Mouse (Mus musculus): ENCODE measurements around the gene Acoxl.

Acoxl gene

DNA sequence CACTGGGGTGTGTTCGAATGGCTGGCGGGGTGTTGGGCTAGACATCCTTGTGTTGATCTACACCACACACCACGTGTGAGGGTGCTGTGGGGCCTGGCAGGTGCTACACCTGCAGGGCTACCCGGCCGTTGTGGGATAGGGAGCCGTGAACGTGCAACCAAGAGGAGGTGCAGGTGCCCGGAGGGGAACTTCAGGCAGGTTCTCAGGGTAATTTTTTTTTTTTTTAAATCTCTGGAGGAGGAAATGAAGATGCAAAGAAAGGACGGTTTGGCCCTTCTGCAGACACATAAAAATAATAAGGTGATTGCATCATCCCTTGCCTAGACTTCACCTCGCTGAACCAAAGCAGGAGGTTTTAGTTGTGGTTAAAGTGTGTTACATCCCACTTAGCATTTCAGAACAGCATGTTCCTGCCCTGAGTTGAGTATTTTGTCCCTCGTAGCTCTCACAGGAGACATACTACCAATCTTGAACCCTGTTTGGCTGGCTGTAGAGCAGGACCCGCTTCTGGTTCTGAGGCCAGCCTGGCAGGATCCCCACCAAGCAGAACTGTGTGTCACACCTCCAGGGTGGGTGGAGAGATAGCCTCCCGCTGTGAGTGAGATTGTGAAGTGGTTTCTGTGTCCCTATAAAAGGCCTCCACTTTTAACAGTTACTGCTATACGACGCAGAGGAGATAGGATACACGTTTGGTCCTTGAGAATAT is 314.3 kb downstream of the Acoxl start:
- DNase-seq: no peak

DNA sequence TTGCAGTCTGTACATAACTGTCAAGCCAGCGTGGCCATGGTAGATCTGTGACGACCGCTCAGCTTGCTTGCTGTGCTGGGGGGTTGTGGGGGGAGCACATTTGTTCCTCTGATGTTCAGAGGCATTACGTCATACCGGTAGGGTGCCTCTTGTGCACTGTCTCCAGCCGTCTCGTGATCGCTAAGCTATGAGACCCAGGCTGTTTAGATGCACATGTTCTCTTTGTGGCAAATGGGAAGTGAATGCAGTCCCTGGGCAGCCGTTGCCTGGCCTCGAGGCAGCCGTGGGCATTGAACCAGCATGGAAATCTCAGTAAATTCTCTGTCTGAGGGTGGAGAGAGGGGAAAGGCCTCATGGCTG is 314.9 kb downstream of the Acoxl start:
- no peak for DNase-seq

DNA sequence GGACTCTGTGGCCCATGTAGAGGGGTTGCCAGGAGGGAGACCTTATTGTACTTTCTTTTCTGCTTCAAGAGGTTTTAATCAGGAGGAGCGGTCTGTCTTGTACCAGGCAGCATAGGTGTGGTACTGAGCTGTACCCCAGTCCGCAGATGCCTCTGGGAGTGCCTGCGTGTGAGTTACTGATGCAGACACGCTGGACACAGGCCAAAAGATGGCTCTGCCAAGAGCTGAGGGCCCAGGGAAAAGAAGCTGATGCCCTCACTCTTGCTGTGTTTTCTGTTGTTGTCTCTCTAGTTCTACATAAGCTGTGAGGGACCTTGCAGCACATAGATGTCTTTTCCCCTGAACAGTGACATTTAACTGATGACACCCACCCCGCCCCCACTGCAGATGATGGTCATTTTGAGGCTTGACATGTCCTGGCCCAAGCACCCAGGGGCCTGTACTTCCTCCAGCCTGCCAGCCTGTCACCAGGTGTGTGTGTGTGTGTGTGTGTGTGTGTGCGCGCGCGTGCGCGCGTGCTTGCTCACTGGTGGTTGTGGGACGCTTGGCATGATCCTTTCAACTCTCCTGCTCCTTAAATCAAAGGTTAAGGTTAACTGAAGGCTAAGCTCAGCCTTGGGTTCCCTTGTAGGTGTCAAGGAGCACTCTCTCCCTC is 316.9 kb downstream of the Acoxl start:
- DNase-seq: no peak

DNA sequence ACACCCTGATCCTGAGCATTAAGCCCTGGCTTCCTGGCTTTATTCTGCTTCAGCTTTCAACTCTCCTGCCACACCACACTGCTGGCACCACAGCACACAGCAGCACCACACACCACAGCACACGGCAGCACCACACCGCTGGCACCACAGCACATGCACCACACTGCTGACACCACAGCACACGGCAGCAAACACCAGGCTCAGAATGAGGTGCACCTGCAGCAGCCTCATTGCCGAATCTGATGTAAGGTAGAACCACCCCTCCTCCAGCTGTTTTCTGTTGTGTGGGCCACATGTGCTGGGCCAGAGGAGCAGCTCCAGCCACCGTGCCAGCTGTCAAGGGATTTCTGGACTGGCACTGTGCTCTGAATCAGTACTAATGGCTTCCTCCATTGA is 317.4 kb downstream of the Acoxl start:
- DNase-seq: no peak

DNA sequence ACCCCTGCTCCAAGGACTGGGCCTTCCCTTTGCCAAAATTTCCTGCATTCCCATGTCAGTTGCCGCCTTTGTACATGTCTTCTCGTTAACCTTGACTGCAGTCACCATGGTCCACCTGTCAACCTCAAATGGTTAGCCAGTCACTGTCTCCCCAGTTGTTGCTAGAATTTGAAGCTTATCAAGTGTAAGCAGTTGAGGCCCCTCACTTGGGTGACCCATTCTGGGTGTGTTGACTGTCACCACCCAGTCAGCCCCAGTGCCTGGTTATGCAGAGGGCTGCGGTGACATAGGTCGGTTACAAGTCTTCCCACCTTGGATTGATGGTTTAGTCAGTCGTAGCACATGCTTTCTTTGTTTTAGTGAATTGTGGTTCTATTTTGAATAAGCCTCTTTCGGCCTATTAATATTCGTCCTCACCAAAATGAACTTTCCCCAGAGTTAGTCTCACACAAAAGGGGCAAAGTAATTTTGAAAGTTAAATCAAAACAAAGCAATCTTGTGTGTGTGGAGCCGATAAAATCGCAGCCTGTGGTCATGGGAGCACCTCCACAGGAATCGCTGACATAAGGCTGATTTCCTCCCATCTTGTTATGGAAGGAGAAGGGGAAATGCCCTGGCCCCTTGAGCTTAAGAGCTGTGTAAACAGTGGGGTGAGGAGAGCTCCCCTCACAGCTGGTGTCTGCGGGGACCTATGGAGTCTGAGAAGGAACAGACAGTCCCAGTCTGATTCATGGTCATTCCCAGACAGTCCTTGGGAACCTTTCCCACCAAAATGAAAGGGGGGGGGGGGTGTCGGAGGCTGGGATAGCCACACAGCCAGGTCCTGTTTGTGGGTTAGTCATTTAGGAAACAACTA is 318.1 kb downstream of the Acoxl start:
- no peak for DNase-seq

DNA sequence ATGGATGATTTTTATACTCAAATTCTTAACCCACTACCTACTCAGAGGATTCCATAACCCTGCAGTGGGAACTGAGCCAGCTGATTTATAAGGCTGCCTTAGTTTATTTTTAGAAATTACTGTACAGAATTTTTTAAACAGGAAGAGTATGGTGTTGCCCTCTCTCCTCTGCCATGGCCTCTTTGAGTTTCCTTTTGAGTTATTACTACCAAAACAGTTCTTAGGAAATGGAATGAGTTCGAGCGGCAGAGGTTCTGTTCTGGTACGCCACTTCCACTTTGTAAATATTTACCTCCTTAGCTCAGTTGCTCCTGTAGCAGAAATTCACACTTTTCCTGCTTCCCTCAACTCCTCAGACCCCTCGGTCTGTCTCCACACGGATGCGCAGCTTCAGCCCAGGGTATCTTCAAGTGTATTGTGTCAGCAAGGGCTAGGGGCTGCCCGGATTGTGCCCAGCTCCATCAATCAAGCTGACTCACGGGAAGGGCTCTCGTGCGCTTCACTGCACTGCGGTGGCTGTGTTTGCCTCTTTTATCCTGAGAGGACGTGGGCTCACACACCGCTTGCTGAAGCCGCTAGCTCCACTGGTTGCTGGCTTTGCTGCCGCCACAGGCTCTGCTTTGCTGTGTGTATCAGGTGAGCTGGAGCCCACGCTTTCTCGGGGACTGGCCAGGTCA is 320.2 kb downstream of the Acoxl start:
- DNase-seq: no peak

DNA sequence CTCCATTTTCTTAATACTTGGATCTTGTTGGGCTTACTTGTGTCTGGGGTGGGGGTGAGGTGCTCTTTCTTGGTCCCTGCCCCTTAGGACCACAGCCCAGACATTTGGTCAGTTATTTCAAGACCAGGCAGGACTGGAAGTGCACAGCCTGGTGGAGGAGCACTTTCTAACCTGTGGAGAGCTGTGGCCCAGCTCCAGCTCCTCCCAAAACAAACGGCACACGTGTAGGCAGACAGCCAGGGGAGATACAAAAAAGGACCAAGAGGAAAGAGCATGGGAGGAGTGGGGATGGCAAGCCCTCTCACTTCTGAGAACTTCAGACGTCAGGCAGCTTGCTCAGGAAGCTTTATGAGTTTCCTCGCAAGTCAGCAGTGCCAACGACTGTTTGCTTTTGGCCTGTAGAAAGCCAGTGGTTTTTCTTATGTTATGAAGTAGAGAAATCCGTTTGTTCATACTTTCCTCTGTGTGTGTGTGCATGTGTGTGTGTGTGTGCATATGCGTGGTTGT is 321.0 kb downstream of the Acoxl start:
- no peak for DNase-seq

DNA sequence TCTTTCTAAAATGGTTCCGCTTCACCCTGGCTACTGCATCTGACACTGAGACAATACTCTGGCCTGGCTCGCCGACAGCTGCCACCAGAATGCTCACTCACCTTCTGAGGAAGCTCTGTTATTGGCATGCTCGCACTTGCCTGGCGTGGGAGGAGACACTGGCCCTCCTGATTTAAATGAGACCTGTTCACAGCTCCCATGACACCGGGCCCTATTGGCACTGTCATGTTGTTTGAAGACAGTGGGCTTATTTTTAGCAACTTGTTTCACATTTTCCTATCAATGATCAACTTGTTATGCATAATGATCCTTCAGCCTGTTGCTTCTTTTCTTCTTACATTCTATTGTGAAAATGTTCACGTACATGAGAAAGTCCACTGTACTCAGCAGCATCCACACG is 324.5 kb downstream of the Acoxl start:
- no peak for DNase-seq

DNA sequence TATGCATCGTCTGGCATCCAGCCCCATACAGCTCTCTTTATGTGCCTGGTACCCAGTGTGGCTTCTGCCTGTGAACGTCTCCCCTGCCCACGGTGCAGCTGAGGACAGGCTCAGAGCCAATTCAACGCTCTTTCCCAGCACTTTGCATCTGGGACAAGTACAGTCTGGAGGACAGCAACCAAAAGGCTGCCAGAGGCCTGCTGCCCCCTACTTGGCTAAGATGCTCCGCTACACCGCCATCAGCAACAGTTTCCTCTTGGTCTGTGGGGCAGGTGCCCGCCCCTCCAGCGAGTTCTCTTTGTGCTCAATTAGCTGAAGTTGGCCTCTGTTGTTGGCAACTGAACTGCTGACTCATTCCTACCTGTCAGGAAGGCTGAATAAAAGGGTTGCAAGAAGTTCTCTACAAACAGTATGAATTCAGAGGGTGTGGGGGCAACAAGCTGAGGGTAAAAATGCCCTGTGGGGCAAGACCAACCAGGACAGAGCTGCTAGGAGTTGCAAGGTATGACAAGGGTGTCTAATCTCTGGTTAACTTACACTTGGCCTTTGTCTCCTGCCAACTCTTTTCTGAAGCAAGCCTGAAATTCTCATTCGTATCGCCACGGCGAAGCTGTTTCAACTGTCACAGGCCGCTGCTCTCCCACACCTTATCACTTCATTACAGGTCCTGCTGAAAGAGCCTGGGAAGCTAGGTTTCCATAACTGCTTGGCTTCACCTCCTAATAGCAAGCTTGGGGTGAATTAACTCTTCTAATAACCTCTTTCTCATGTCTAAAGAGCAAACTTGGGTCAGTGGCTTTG is 328.1 kb downstream of the Acoxl start:
- DNase-seq: no peak

DNA sequence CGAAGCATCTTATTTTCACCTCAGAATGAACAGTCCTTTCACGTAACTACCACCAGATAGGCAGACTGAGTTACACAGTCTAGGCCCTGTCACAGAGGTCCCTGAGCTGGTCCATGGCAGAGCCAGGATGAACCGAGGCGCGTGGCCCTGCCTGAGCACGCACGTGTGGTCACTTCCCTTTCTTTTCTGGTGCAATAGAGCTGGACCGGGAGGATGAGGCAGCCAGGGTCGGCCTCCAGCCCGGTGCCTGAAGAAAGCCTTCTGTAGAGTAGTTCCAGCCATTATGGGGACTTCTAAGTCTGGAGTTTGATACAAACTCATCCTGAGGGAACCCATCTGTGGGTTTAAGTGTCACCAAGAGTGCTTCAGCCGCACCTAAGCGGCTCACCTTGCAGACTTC is 329.3 kb downstream of the Acoxl start:
- no peak for DNase-seq

DNA sequence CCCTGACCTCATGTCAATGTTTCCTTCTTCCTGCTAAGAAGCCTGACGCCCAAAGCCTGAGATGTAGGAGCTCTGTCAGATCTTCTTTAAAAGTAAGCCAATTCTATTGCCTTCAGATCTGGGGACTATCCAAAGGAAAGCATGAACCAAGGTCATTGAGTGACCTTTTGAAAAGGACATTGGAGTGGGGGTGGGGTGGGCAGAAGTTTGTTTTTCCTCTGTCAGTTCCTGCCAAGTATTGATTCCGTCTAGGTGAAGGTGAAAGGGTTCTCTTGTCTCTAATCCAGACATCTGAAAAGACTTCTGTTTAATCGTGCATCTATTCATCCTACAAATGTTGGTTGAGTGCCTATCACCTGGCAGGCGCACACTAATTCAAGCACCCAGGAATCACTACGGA is 330.8 kb downstream of the Acoxl start:
- no peak for DNase-seq

DNA sequence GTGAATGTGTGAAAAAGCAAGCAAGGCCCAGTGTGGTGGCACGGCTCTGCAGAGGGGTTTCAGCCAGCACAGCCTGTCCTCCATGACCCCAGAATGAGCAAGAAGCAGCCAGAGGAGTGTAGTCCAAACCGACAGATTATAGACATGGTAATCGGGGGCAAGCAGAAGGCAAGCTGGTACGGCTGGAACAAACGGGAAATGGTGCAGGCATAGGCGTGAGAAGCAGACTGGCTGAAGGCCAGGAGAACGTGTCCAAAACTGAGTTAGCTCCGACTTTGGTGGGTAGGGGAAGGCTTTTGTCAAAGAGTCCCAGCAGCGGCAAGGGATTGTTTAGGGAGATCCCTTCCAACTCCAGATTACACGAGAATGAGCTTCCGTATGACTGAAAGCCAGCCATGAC is 331.3 kb downstream of the Acoxl start:
- no peak for DNase-seq

DNA sequence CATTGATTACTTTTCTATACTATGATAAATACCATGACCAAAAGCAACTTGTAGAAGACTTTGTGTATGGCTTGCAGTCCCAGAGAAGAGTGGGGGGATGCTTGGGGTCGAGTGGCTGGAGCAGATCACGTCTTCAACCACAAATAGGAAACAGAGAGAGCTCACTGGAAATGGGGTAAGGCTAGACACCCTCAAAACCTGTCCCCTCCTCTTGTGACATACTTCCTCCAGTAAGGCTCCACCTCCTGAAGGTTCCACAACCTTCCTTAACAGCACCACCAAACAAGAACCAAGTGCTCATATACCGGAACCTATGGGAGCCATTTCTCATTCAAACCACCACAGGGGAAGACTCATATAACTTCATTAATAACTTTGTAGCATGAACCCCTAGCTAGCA is 331.9 kb downstream of the Acoxl start:
- no peak for DNase-seq

DNA sequence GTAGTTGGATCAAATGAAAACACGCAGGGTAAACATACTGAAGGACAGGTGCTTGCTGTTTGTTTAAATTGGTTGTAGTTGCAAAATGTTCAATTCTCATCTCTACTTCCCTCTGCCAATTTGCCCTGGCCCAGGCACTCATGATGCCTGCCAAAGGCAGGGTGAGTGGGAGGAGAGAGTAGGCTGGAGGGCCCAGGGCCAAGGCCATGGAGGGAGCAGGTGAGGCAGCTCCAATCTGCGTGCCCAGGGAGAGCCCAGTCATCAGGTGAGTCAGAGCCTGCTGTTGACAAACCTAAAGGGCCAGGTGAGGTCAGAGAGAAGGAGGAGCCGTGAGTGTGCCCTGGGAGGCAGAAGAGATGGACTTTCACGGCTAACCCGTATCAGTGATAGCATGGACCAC is 333.6 kb downstream of the Acoxl start:
- DNase-seq: peak; percentile 75
